Mouse (Mus musculus): Measurements from ENCODE around the gene Plppr3.

GRCm38 (mm10) chr10:79843476-79843875, 31.0 kb downstream of the Plppr3 start:
- TF ChIP-seq CTCF (IDR thresholded peaks at IDR 0.05; ENCODE audit: low read depth) (no peak), EP300 (IDR thresholded peaks at IDR 0.05; ENCODE audit: low read depth) (no peak)
